Mouse (Mus musculus): Measurements from ENCODE around the gene Srgap1. TPM values are rescaled to one million over a fixed set of nuclear protein-coding genes. Genes with fewer than 3 reads are reported as not detected.

Gene Srgap1
- polyA plus RNA-seq, 1 experiment from 2014 or later, result 39.9 TPM

DNA sequence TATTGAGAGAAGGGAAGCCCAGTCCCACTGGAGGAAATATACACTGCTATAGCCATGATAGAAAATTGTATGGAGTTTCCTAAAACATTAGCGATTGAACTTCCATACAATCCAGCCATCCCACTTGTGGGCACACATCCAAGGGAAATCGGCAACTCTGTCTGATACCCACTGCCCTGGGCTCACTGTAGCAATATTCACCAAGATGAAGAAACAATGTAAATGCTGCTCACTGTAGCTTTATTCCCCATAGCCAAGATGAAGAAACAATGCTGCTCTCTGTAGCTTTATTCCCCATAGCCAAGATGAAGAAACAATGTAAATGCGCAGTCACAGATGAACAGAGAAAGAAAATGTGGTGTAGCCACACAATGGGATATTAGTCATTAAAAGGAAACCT is 309.9 kb downstream of the Srgap1 start:
- no peak overlapping the region for H3K9ac ChIP-seq
- no peaks in the 10 kb centered on the region for H3K36me3 ChIP-seq
- no peaks in the 10 kb centered on the region for H3K27me3 ChIP-seq
- WGBS, result 89% methylated on average over 3 of the region's 3 CpGs
- no peak overlapping the region for H3K4me3 ChIP-seq
- ATAC-seq (ENCODE audit: low read depth), result no peak
- H3K4me2 ChIP-seq, result no peak overlapping the region
- H3K27ac ChIP-seq (replicated peaks), result no peak overlapping the region
- H3K9me3 ChIP-seq, result no peaks in the 10 kb centered on the region
- peaks cover 10% of the 10 kb centered on the region for H3K4me1 ChIP-seq (replicated peaks)

- no peak overlapping the region for H3K4me2 ChIP-seq
- no peak overlapping the region for H3K4me3 ChIP-seq
- H3K4me1 ChIP-seq (replicated peaks), result no peaks in the 10 kb centered on the region; the same call in 1 of the 2 replicates
- H3K9ac ChIP-seq, result no peak overlapping the region
- H3K27ac ChIP-seq (replicated peaks), result no peak overlapping the region
- no peaks in the 10 kb centered on the region for H3K36me3 ChIP-seq
- 66% methylated on average over 9 of the region's 9 CpGs for WGBS
- no peaks in the 10 kb centered on the region for H3K9me3 ChIP-seq
- no peaks in the 10 kb centered on the region for H3K27me3 ChIP-seq
- ATAC-seq (ENCODE audit: low read depth), result no peak; the same call in 1 of the 2 replicates
Measured at GRCm38 (mm10) chr10:121732542-121732941, 314.6 kb downstream of the Srgap1 start.

DNA sequence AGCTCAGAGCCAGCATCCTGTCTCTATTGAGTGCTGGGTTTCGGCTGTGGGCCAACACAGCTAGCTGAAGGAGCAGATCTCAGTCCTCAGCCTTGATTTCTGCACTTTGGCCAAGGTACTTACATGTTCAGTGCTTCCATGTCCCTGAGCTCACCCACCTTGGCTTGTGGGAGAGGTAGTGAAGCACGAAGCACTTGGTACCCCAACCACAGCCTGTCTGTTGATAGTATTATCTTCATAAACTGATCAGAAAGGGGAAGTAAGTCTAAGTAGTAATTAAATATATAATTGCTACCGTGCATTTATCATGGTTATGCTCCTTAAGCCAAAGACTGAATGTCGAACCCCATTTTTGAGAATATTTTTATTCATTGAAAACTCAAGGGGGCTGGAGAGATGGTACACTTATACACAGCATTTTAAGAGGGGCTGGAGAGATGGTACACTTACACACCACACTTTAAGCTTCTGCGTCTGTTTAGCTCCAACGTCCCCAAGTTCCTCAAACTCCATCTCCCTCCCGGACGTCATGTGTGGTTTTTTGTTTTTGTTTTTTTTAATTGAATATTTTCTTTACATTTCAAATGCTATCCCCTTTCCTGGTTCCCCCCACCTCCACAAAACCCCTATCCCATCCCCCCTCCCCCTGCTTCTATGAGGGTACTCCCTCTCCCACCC is 315.9 kb downstream of the Srgap1 start:
- no peak overlapping the region for H3K9ac ChIP-seq
- no peak for ATAC-seq (ENCODE audit: low read depth)
- WGBS, result 94% methylated on average over 8 of the region's 8 CpGs
- H3K4me3 ChIP-seq, result no peak overlapping the region
- no peaks in the 10 kb centered on the region for H3K27me3 ChIP-seq
- no peak overlapping the region for H3K4me2 ChIP-seq
- no peak overlapping the region for H3K27ac ChIP-seq (replicated peaks)
- H3K4me1 ChIP-seq (replicated peaks), result no peaks in the 10 kb centered on the region; the same call in 1 of the 2 replicates
- no peaks in the 10 kb centered on the region for H3K9me3 ChIP-seq
- H3K36me3 ChIP-seq, result no peaks in the 10 kb centered on the region

Other genes starting within 250 kb of the Srgap1 start
- 43.3 and 47.0 TPM in 2 replicates for gene Rxylt1, start 50.1 kb upstream of the Srgap1 start, polyA plus RNA-seq (2015; fragmentation: Nextera tagmentation; extraction: Ambion mirVana)